Mouse (Mus musculus): Measurements from ENCODE around the gene S100g. TPM values are rescaled to one million over a fixed set of nuclear protein-coding genes. Genes with fewer than 3 reads are reported as not detected.
A peak's percentile ranks its signal among the peaks of the same experiment; 100 is the strongest.

The S100g gene
- 1,178 and 1,226 TPM in 2 replicates for polyA plus RNA-seq (2015; fragmentation: Nextera tagmentation; extraction: Ambion mirVana)

GRCm38 (mm10) chrX:162964383-162964782 is at the start of gene S100g:
TSS of gene S100g (minus strand) at chrX:162964599.
- peak; percentile 75 for ATAC-seq

GRCm38 (mm10) chrX:162992121-162992520 is 27.7 kb upstream of the S100g start:
- DNase-seq (ENCODE audit: low spot score) (no peak), ATAC-seq (no peak)
- Histone ChIP-seq H3K4me2 (replicated peaks; ENCODE audit: low read depth, low read length) (no peak overlapping the region), H3K4me1 (ENCODE audit: insufficient read depth, low read depth, low read length) (no peaks in the 10 kb centered on the region), H3K9ac (replicated peaks; ENCODE audit: low read depth) (no peak overlapping the region), H3K36me3 (ENCODE audit: insufficient read depth, low read length) (no peaks in the 10 kb centered on the region), H3K27me3 (replicated peaks; ENCODE audit: insufficient read depth, low read length) (no peaks in the 10 kb centered on the region), H3K9me3 (ENCODE audit: low read length) (no peaks in the 10 kb centered on the region), H3K27ac (ENCODE audit: low read length) (no peak overlapping the region), H3K4me3 (ENCODE audit: low read depth, low read length) (no peak overlapping the region)
- no peak for TF ChIP-seq EP300 (IDR thresholded peaks at IDR 0.05)
- TF ChIP-seq CTCF (IDR thresholded peaks at IDR 0.05), result no peak
- WGBS, result 57% methylated on average over 3 of the region's 3 CpGs

More at GRCm38 (mm10) chrX:162964383-162964782, at the start of gene S100g:
- Histone ChIP-seq H3K9ac (replicated peaks; ENCODE audit: low read depth) (no peak within 1 kb of the TSS), H3K27ac (ENCODE audit: low read length) (no peak within 1 kb of the TSS), H3K27me3 (replicated peaks; ENCODE audit: insufficient read depth, low read length) (no peaks in the 10 kb centered on the region), H3K4me3 (ENCODE audit: low read depth, low read length) (no peak within 1 kb of the TSS), H3K4me1 (ENCODE audit: insufficient read depth, low read depth, low read length) (no peaks in the 10 kb centered on the region), H3K4me2 (replicated peaks; ENCODE audit: low read depth, low read length) (no peak within 1 kb of the TSS), H3K9me3 (ENCODE audit: low read length) (no peaks in the 10 kb centered on the region), H3K36me3 (ENCODE audit: insufficient read depth, low read length) (no peaks in the 10 kb centered on the region)
- DNase-seq (ENCODE audit: low spot score), result peak; percentile 58
- WGBS, result 36% methylated on average over 3 of the region's 3 CpGs
- TF ChIP-seq EP300 (IDR thresholded peaks at IDR 0.05), result peak; percentile 65
- no peak for TF ChIP-seq CTCF (IDR thresholded peaks at IDR 0.05)

GRCm38 (mm10) chrX:162991396-162991795 is 27.0 kb upstream of the S100g start:
- Histone ChIP-seq H3K9ac (replicated peaks; ENCODE audit: low read depth) (no peak overlapping the region), H3K27me3 (replicated peaks; ENCODE audit: insufficient read depth, low read length) (no peaks in the 10 kb centered on the region), H3K4me2 (replicated peaks; ENCODE audit: low read depth, low read length) (no peak overlapping the region), H3K4me3 (ENCODE audit: low read depth, low read length) (no peak overlapping the region), H3K36me3 (ENCODE audit: insufficient read depth, low read length) (no peaks in the 10 kb centered on the region), H3K9me3 (ENCODE audit: low read length) (no peaks in the 10 kb centered on the region), H3K27ac (ENCODE audit: low read length) (no peak overlapping the region), H3K4me1 (ENCODE audit: insufficient read depth, low read depth, low read length) (no peaks in the 10 kb centered on the region)
- no peak for DNase-seq (ENCODE audit: low spot score)
- ATAC-seq, result no peak
- TF ChIP-seq EP300 (IDR thresholded peaks at IDR 0.05), result no peak
- TF ChIP-seq CTCF (IDR thresholded peaks at IDR 0.05), result no peak
- WGBS, result 59% methylated on average over 4 of the region's 4 CpGs

- Histone ChIP-seq H3K36me3 (ENCODE audit: insufficient read depth, low read length) (no peaks in the 10 kb centered on the region), H3K9me3 (ENCODE audit: low read length) (no peaks in the 10 kb centered on the region), H3K27me3 (replicated peaks; ENCODE audit: insufficient read depth, low read length) (no peaks in the 10 kb centered on the region), H3K4me3 (ENCODE audit: low read depth, low read length) (no peak overlapping the region), H3K27ac (ENCODE audit: low read length) (no peak overlapping the region), H3K9ac (replicated peaks; ENCODE audit: low read depth) (no peak overlapping the region), H3K4me1 (ENCODE audit: insufficient read depth, low read depth, low read length) (no peaks in the 10 kb centered on the region), H3K4me2 (replicated peaks; ENCODE audit: low read depth, low read length) (no peak overlapping the region)
- no peak for ATAC-seq
- 70% methylated on average over 10 of the region's 10 CpGs for WGBS
- no peak for TF ChIP-seq CTCF (IDR thresholded peaks at IDR 0.05)
- TF ChIP-seq EP300 (IDR thresholded peaks at IDR 0.05), result no peak
- no peak for DNase-seq (ENCODE audit: low spot score)
Observed at GRCm38 (mm10) chrX:162986876-162987495, 22.6 kb upstream of the S100g start.

GRCm38 (mm10) chrX:162976194-162976593 is 11.8 kb upstream of the S100g start:
- Histone ChIP-seq H3K4me1 (ENCODE audit: insufficient read depth, low read depth, low read length) (no peaks in the 10 kb centered on the region), H3K4me2 (replicated peaks; ENCODE audit: low read depth, low read length) (no peak overlapping the region), H3K27me3 (replicated peaks; ENCODE audit: insufficient read depth, low read length) (no peaks in the 10 kb centered on the region), H3K27ac (ENCODE audit: low read length) (no peak overlapping the region), H3K4me3 (ENCODE audit: low read depth, low read length) (no peak overlapping the region), H3K9ac (replicated peaks; ENCODE audit: low read depth) (no peak overlapping the region), H3K36me3 (ENCODE audit: insufficient read depth, low read length) (no peaks in the 10 kb centered on the region), H3K9me3 (ENCODE audit: low read length) (no peaks in the 10 kb centered on the region)
- no peak for DNase-seq (ENCODE audit: low spot score)
- WGBS, result 79% methylated on average over 3 of the region's 3 CpGs
- no peak for TF ChIP-seq EP300 (IDR thresholded peaks at IDR 0.05)
- TF ChIP-seq CTCF (IDR thresholded peaks at IDR 0.05), result no peak
- ATAC-seq, result no peak

- H3K4me3 ChIP-seq (ENCODE audit: low read depth, low read length), result no peak overlapping the region
- DNase-seq (ENCODE audit: low spot score) (peak; percentile 12), ATAC-seq (no peak; the same call in 1 of the 2 replicates)
- TF ChIP-seq CTCF (IDR thresholded peaks at IDR 0.05) (no peak), EP300 (IDR thresholded peaks at IDR 0.05) (no peak)
- no peak overlapping the region for H3K4me2 ChIP-seq (replicated peaks; ENCODE audit: low read depth, low read length)
- no peaks in the 10 kb centered on the region for H3K4me1 ChIP-seq (ENCODE audit: insufficient read depth, low read depth, low read length)
- no peaks in the 10 kb centered on the region for H3K27me3 ChIP-seq (replicated peaks; ENCODE audit: insufficient read depth, low read length)
- 44% methylated on average over 8 of the region's 8 CpGs for WGBS
- no peaks in the 10 kb centered on the region for H3K36me3 ChIP-seq (ENCODE audit: insufficient read depth, low read length)
- no peaks in the 10 kb centered on the region for H3K9me3 ChIP-seq (ENCODE audit: low read length)
- no peak overlapping the region for H3K9ac ChIP-seq (replicated peaks; ENCODE audit: low read depth)
- H3K27ac ChIP-seq (ENCODE audit: low read length), result no peak overlapping the region
Observed at GRCm38 (mm10) chrX:162967456-162967855, 3.1 kb upstream of the S100g start.
